Mouse (Mus musculus) hindbrain, embryonic 13.5 days (tissue): ENCODE data around the gene Lingo3. TPM values are rescaled to one million over a fixed set of nuclear protein-coding genes. Genes with fewer than 3 reads are reported as not detected.
A peak's percentile ranks its signal among the peaks of the same experiment; 100 is the strongest.

Experiments
- ATAC-seq: fragments of 200-750 bp; cut with Nextera tagmentation; 2 replicates; pipeline ENCODE4 v1.8.0; 2017; ENCODE audit warnings: moderate TSS enrichment; ENCODE audit not compliant: low FRiP score
- H3K27ac ChIP-seq: fragments of 300-500 bp; sonication (generic); 2 replicates; pipeline ENCODE4 v1.5.1; 2015; ENCODE audit warnings: inconsistent platforms, mild to moderate bottlenecking, moderate library complexity
- H3K27me3 ChIP-seq: fragments of 300-500 bp; sonication (generic); 2 replicates; pipeline ENCODE4 v1.6.1; 2015; ENCODE audit warnings: mild to moderate bottlenecking, inconsistent platforms
- H3K36me3 ChIP-seq: fragments of 300-500 bp; sonication (generic); 2 replicates; pipeline ENCODE4 v1.6.1; 2015; ENCODE audit warnings: mild to moderate bottlenecking, inconsistent platforms
- H3K4me1 ChIP-seq: fragments of 300-500 bp; sonication (generic); replicated peaks from 2 replicates; pipeline ENCODE4 v1.6.1; 2015; ENCODE audit warnings: inconsistent platforms
- H3K4me2 ChIP-seq: fragments of 300-500 bp; sonication (generic); 2 replicates; pipeline ENCODE4 v1.6.1; 2015; ENCODE audit warnings: inconsistent platforms, mild to moderate bottlenecking, moderate library complexity
- H3K4me3 ChIP-seq: fragments of 300-500 bp; sonication (generic); 2 replicates; pipeline ENCODE4 v1.5.1; 2015; ENCODE audit warnings: mild to moderate bottlenecking, inconsistent platforms
- H3K9ac ChIP-seq: fragments of 300-500 bp; sonication (generic); 2 replicates; pipeline ENCODE4 v1.6.1; 2015; ENCODE audit warnings: mild to moderate bottlenecking, inconsistent platforms
- H3K9me3 ChIP-seq: fragments of 300-500 bp; sonication (generic); 2 replicates; pipeline ENCODE4 v1.6.1; 2016; ENCODE audit warnings: inconsistent platforms
- WGBS: fragments of 180-500 bp; shearing (Covaris S2); methylation state at CpG from one replicate; pipeline ENCODE4 v1.1.7; 2015; 5-methylcytosine and 5-hydroxymethylcytosine counted together
- polyA plus RNA-seq: library from polyadenylated mRNA; unstranded; fragments of >200 nt; fragmentation: Nextera tagmentation; extraction: Ambion mirVana; gene quantifications from 2 replicates; pipeline ENCODE4 v1.2.1, GENCODE M21; 2015

Gene Lingo3
- 3.4 and 3.5 TPM in 2 replicates for polyA plus RNA-seq

- ATAC-seq: peak; percentile 75
- H3K4me3 ChIP-seq: peak within 1 kb of the TSS; percentile 52
- H3K9me3 ChIP-seq: no peaks in the 10 kb centered on the region
- H3K27me3 ChIP-seq: peaks cover 57% of the 10 kb centered on the region
- peak within 1 kb of the TSS; percentile 76 for H3K4me2 ChIP-seq
- H3K9ac ChIP-seq: peak within 1 kb of the TSS; percentile 82
- peaks cover 18% of the 10 kb centered on the region for H3K4me1 ChIP-seq
- H3K36me3 ChIP-seq: no peaks in the 10 kb centered on the region
- 6% methylated on average over 41 of the region's 51 CpGs for WGBS
- no peak within 1 kb of the TSS for H3K27ac ChIP-seq
These were observed at the start of gene Lingo3 for GRCm38 (mm10) chr10:80843931-80844547. Lingo3 (minus strand) TSS chr10:80844039.

GRCm38 (mm10) chr10:80887181-80887580, 43.3 kb upstream of the Lingo3 start:
- Histone ChIP-seq H3K36me3 (no peaks in the 10 kb centered on the region), H3K9me3 (no peaks in the 10 kb centered on the region), H3K27ac (no peak overlapping the region), H3K9ac (peak overlapping the region; percentile 49; the same call in 1 of the 2 replicates), H3K4me1 (no peaks in the 10 kb centered on the region), H3K4me3 (no peak overlapping the region), H3K27me3 (peaks cover 27% of the 10 kb centered on the region), H3K4me2 (no peak overlapping the region)
- WGBS: 71% methylated on average over 11 of the region's 11 CpGs
- no peak for ATAC-seq

GRCm38 (mm10) chr10:80881301-80881700, 37.5 kb upstream of the Lingo3 start:
- H3K27me3 ChIP-seq: 0 out of 2 replicates have a peak, but pooled peaks cover 3% of the 10 kb centered on the region
- no peak overlapping the region for H3K27ac ChIP-seq
- no peak overlapping the region for H3K4me3 ChIP-seq
- no peak for ATAC-seq
- H3K9ac ChIP-seq: no peak overlapping the region
- no peaks in the 10 kb centered on the region for H3K9me3 ChIP-seq
- WGBS: 26% methylated on average over 10 of the region's 10 CpGs
- H3K4me1 ChIP-seq: no peaks in the 10 kb centered on the region
- no peak overlapping the region for H3K4me2 ChIP-seq
- H3K36me3 ChIP-seq: no peaks in the 10 kb centered on the region

GRCm38 (mm10) chr10:80880901-80881300, 37.1 kb upstream of the Lingo3 start:
- Histone ChIP-seq H3K27me3 (0 out of 2 replicates have a peak, but pooled peaks cover 3% of the 10 kb centered on the region), H3K4me1 (no peaks in the 10 kb centered on the region), H3K4me3 (no peak overlapping the region), H3K9me3 (no peaks in the 10 kb centered on the region), H3K27ac (no peak overlapping the region), H3K36me3 (no peaks in the 10 kb centered on the region), H3K9ac (no peak overlapping the region), H3K4me2 (no peak overlapping the region)
- ATAC-seq: no peak
- 78% methylated on average over 2 of the region's 2 CpGs for WGBS

GRCm38 (mm10) chr10:80880131-80880641, 36.3 kb upstream of the Lingo3 start:
- H3K4me3 ChIP-seq: no peak overlapping the region
- no peaks in the 10 kb centered on the region for H3K36me3 ChIP-seq
- H3K4me2 ChIP-seq: no peak overlapping the region
- 0 out of 2 replicates have a peak, but pooled peaks cover 3% of the 10 kb centered on the region for H3K27me3 ChIP-seq
- H3K27ac ChIP-seq: no peak overlapping the region
- no peaks in the 10 kb centered on the region for H3K4me1 ChIP-seq
- H3K9me3 ChIP-seq: no peaks in the 10 kb centered on the region
- no peak for ATAC-seq
- 20% methylated on average over 5 of the region's 5 CpGs for WGBS
- H3K9ac ChIP-seq: no peak overlapping the region

- Histone ChIP-seq H3K27me3 (peaks cover 15% of the 10 kb centered on the region; the same call in 1 of the 2 replicates), H3K4me1 (peaks cover 4% of the 10 kb centered on the region; the same call in 1 of the 2 replicates), H3K36me3 (no peaks in the 10 kb centered on the region), H3K9ac (0 out of 2 replicates have a peak overlapping the region, but pooled peaks have one; percentile 19), H3K9me3 (no peaks in the 10 kb centered on the region), H3K4me2 (no peak overlapping the region), H3K4me3 (no peak overlapping the region), H3K27ac (no peak overlapping the region)
- ATAC-seq: no peak
- WGBS: 28% methylated on average over 3 of the region's 3 CpGs
These were observed 32.8 kb upstream of the Lingo3 start for GRCm38 (mm10) chr10:80876594-80876993.

- no peak overlapping the region for H3K27ac ChIP-seq
- no peaks in the 10 kb centered on the region for H3K36me3 ChIP-seq
- H3K9ac ChIP-seq: no peak overlapping the region
- no peaks in the 10 kb centered on the region for H3K9me3 ChIP-seq
- H3K27me3 ChIP-seq: peaks cover 15% of the 10 kb centered on the region; the same call in 1 of the 2 replicates
- WGBS: 34% methylated on average over 5 of the region's 5 CpGs
- H3K4me2 ChIP-seq: no peak overlapping the region
- peaks cover 4% of the 10 kb centered on the region; the same call in 1 of the 2 replicates for H3K4me1 ChIP-seq
- no peak for ATAC-seq
- H3K4me3 ChIP-seq: no peak overlapping the region
These were observed 32.2 kb upstream of the Lingo3 start for GRCm38 (mm10) chr10:80876028-80876427.

- H3K4me3 ChIP-seq: no peak overlapping the region
- H3K27ac ChIP-seq: no peak overlapping the region
- H3K4me1 ChIP-seq: peaks cover 4% of the 10 kb centered on the region; the same call in 1 of the 2 replicates
- no peaks in the 10 kb centered on the region for H3K36me3 ChIP-seq
- no peak overlapping the region for H3K9ac ChIP-seq
- 74% methylated on average over 9 of the region's 9 CpGs for WGBS
- no peak for ATAC-seq
- H3K9me3 ChIP-seq: no peaks in the 10 kb centered on the region
- H3K4me2 ChIP-seq: no peak overlapping the region
- peaks cover 12% of the 10 kb centered on the region; the same call in 1 of the 2 replicates for H3K27me3 ChIP-seq
These were observed 30.2 kb upstream of the Lingo3 start for GRCm38 (mm10) chr10:80874035-80874434.

GRCm38 (mm10) chr10:80871581-80871980, 27.7 kb upstream of the Lingo3 start, which contains the start of gene Tmprss9:
Tmprss9 (plus strand) TSS chr10:80871848.
- Histone ChIP-seq H3K4me2 (no peak within 1 kb of the TSS), H3K4me3 (no peak within 1 kb of the TSS), H3K36me3 (peaks cover 23% of the 10 kb centered on the region), H3K4me1 (peaks cover 4% of the 10 kb centered on the region; the same call in 1 of the 2 replicates), H3K27ac (no peak within 1 kb of the TSS), H3K27me3 (peaks cover 12% of the 10 kb centered on the region; the same call in 1 of the 2 replicates), H3K9ac (no peak within 1 kb of the TSS), H3K9me3 (no peaks in the 10 kb centered on the region)
- ATAC-seq: no peak
- 36% methylated on average over 9 of the region's 9 CpGs for whole genome bisulfite sequencing

GRCm38 (mm10) chr10:80870993-80871392, 27.2 kb upstream of the Lingo3 start:
- no peak for ATAC-seq
- WGBS: 84% methylated on average over 4 of the region's 6 CpGs
- Histone ChIP-seq H3K4me1 (peaks cover 4% of the 10 kb centered on the region; the same call in 1 of the 2 replicates), H3K4me3 (no peak overlapping the region), H3K27me3 (peaks cover 12% of the 10 kb centered on the region; the same call in 1 of the 2 replicates), H3K36me3 (peaks cover 28% of the 10 kb centered on the region), H3K9me3 (no peaks in the 10 kb centered on the region), H3K4me2 (no peak overlapping the region), H3K9ac (no peak overlapping the region), H3K27ac (no peak overlapping the region)

GRCm38 (mm10) chr10:80864446-80864845, 20.6 kb upstream of the Lingo3 start:
- no peaks in the 10 kb centered on the region for H3K9me3 ChIP-seq
- no peak overlapping the region for H3K4me3 ChIP-seq
- peaks cover 76% of the 10 kb centered on the region for H3K36me3 ChIP-seq
- ATAC-seq: no peak
- no peak overlapping the region; the same call in 1 of the 2 replicates for H3K27ac ChIP-seq
- no peaks in the 10 kb centered on the region for H3K27me3 ChIP-seq
- 79% methylated on average over 16 of the region's 16 CpGs for WGBS
- peaks cover 9% of the 10 kb centered on the region; the same call in 1 of the 2 replicates for H3K4me1 ChIP-seq
- H3K9ac ChIP-seq: peak overlapping the region; percentile 24; the same call in 1 of the 2 replicates
- H3K4me2 ChIP-seq: no peak overlapping the region

- H3K27ac ChIP-seq: no peak overlapping the region
- no peak overlapping the region for H3K9ac ChIP-seq
- peaks cover 61% of the 10 kb centered on the region for H3K36me3 ChIP-seq
- H3K4me1 ChIP-seq: peaks cover 23% of the 10 kb centered on the region
- no peaks in the 10 kb centered on the region for H3K9me3 ChIP-seq
- ATAC-seq: no peak
- no peaks in the 10 kb centered on the region for H3K27me3 ChIP-seq
- no peak overlapping the region for H3K4me3 ChIP-seq
- H3K4me2 ChIP-seq: no peak overlapping the region
- 93% methylated on average over 5 of the region's 5 CpGs for WGBS
These were observed 18.5 kb upstream of the Lingo3 start for GRCm38 (mm10) chr10:80862305-80862704.
